Mouse (Mus musculus): ENCODE data around the gene Cpne8. TPM values are rescaled to one million over a fixed set of nuclear protein-coding genes. Genes with fewer than 3 reads are reported as not detected.
"Not testable (repeated sequence)": the region's sequence is repeated elsewhere in the genome, so short reads cannot be mapped to it uniquely, and the experiment has no call there.

Cpne8 gene
- polyA plus RNA-seq, 1 experiment from 2014 or later, result 11.6 TPM

DNA sequence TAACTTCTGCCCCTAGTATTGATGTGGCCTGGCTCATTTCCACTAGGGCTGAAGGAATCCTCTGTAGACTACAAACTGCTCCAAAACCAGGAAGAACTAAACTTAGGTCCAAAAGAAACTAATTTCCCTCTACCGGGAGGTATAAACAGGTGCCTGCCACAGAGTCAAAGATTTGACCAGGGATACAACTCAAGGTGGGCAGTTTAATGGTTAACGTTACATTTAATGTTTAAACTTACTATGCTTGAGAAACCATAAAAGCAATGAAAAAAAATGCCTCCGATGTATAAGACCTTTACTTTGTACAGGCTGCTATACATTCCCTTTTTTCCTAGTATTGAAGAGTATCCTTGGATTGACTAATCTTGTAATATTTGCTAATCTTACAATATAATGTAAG is 18.5 kb downstream of the Cpne8 start:
- H3K36me3 ChIP-seq, result no peaks in the 10 kb centered on the region
- no peak for ATAC-seq (ENCODE audit: low FRiP score)
- no peak overlapping the region for H3K9ac ChIP-seq
- no peaks in the 10 kb centered on the region for H3K27me3 ChIP-seq
- WGBS, result 95% methylated on average over 3 of the region's 3 CpGs
- H3K27ac ChIP-seq, result no peak overlapping the region
- H3K4me3 ChIP-seq, result no peak overlapping the region
- no peak overlapping the region for H3K4me2 ChIP-seq (replicated peaks)
- H3K9me3 ChIP-seq (replicated peaks), result no peaks in the 10 kb centered on the region
- no peaks in the 10 kb centered on the region for H3K4me1 ChIP-seq

DNA sequence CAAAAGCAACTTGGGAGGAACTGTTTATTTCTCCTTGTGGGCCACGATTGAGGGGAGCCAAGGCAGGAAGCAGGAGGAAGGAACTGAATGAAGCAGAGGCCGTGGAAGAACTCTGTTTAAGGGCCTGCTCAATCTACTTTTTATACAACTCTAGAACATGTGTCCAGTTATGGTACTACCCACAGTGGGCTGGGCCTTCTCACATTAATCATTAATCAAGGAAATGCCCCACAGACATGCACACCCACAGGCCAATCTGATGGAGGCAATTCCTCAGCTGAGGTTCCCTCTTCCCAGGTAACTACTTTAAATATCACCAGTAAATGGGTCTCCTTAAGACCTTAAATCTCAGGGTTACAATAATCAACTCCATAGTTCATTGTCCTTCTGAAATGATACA is 21.2 kb downstream of the Cpne8 start:
- Histone ChIP-seq H3K27me3 (no peaks in the 10 kb centered on the region), H3K36me3 (no peaks in the 10 kb centered on the region), H3K4me2 (replicated peaks) (no peak overlapping the region), H3K27ac (no peak overlapping the region), H3K4me1 (no peaks in the 10 kb centered on the region), H3K9ac (no peak overlapping the region), H3K4me3 (no peak overlapping the region), H3K9me3 (replicated peaks) (no peaks in the 10 kb centered on the region)
- ATAC-seq (ENCODE audit: low FRiP score), result no peak
- 74% methylated on average over 2 of the region's 2 CpGs for WGBS

GRCm38 (mm10) chr15:90656521-90656920 is 22.7 kb downstream of the Cpne8 start:
- no peaks in the 10 kb centered on the region for H3K9me3 ChIP-seq (replicated peaks)
- H3K9ac ChIP-seq, result no peak overlapping the region
- 82% methylated on average over 8 of the region's 8 CpGs for WGBS
- no peaks in the 10 kb centered on the region for H3K36me3 ChIP-seq
- no peak overlapping the region for H3K4me2 ChIP-seq (replicated peaks)
- ATAC-seq (ENCODE audit: low FRiP score), result no peak
- H3K27ac ChIP-seq, result no peak overlapping the region
- H3K4me1 ChIP-seq, result no peaks in the 10 kb centered on the region
- no peak overlapping the region for H3K4me3 ChIP-seq
- no peaks in the 10 kb centered on the region for H3K27me3 ChIP-seq

GRCm38 (mm10) chr15:90647011-90647577 is 32.1 kb downstream of the Cpne8 start:
- no peak overlapping the region for H3K27ac ChIP-seq
- no peaks in the 10 kb centered on the region for H3K27me3 ChIP-seq
- no peak for ATAC-seq (ENCODE audit: low FRiP score)
- no peaks in the 10 kb centered on the region for H3K4me1 ChIP-seq
- H3K9ac ChIP-seq, result no peak overlapping the region
- WGBS, result 82% methylated on average over 5 of the region's 5 CpGs
- no peak overlapping the region for H3K4me2 ChIP-seq (replicated peaks)
- no peaks in the 10 kb centered on the region for H3K36me3 ChIP-seq
- no peak overlapping the region for H3K4me3 ChIP-seq
- no peaks in the 10 kb centered on the region for H3K9me3 ChIP-seq (replicated peaks)

DNA sequence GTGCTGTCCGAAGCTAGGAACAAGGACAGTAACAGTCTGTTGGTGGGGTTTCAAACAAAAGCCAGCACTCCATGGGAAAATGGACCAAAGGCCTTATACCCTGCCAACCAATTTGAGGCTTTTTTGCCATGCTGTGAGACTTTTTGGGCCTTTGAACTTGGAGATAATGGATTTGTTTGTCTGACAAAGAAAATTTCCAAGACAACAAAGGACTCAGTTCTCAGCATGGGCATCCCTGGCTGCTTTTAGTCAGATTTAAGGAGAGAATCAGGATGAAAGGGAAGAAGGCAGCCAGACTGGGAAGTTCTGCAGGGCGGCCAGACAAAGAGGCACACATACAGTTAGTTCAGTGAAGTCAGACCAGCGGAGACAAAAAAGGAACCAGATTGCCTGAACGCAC is 32.9 kb downstream of the Cpne8 start:
- H3K4me1 ChIP-seq, result no peaks in the 10 kb centered on the region
- H3K27ac ChIP-seq, result 0 out of 2 replicates have a peak overlapping the region, but pooled peaks have one; percentile 7
- no peak overlapping the region for H3K4me3 ChIP-seq
- WGBS, result 46% methylated on average over 4 of the region's 4 CpGs
- H3K9me3 ChIP-seq (replicated peaks), result no peaks in the 10 kb centered on the region
- no peak overlapping the region for H3K9ac ChIP-seq
- ATAC-seq (ENCODE audit: low FRiP score), result no peak
- H3K4me2 ChIP-seq (replicated peaks), result no peak overlapping the region
- no peaks in the 10 kb centered on the region for H3K27me3 ChIP-seq
- H3K36me3 ChIP-seq, result no peaks in the 10 kb centered on the region

GRCm38 (mm10) chr15:90645828-90646227 is 33.4 kb downstream of the Cpne8 start:
- Histone ChIP-seq H3K4me3 (no peak overlapping the region), H3K27me3 (no peaks in the 10 kb centered on the region), H3K4me1 (no peaks in the 10 kb centered on the region), H3K36me3 (no peaks in the 10 kb centered on the region), H3K27ac (no peak overlapping the region), H3K4me2 (replicated peaks) (no peak overlapping the region), H3K9ac (no peak overlapping the region), H3K9me3 (replicated peaks) (no peaks in the 10 kb centered on the region)
- WGBS, result 87% methylated on average over 10 of the region's 10 CpGs
- ATAC-seq (ENCODE audit: low FRiP score), result no peak

- Histone ChIP-seq H3K4me2 (replicated peaks) (no peak overlapping the region), H3K4me3 (no peak overlapping the region), H3K36me3 (no peaks in the 10 kb centered on the region), H3K27me3 (no peaks in the 10 kb centered on the region), H3K9ac (no peak overlapping the region), H3K27ac (no peak overlapping the region), H3K9me3 (replicated peaks) (no peaks in the 10 kb centered on the region), H3K4me1 (no peaks in the 10 kb centered on the region)
- 79% methylated on average over 5 of the region's 5 CpGs for WGBS
- ATAC-seq (ENCODE audit: low FRiP score), result no peak
Observed at GRCm38 (mm10) chr15:90624201-90624600, 55.0 kb downstream of the Cpne8 start.

GRCm38 (mm10) chr15:90622005-90622404 is 57.2 kb downstream of the Cpne8 start:
- Histone ChIP-seq H3K9ac (no peak overlapping the region), H3K4me1 (no peaks in the 10 kb centered on the region), H3K9me3 (replicated peaks) (no peaks in the 10 kb centered on the region), H3K27me3 (no peaks in the 10 kb centered on the region), H3K27ac (no peak overlapping the region), H3K4me2 (replicated peaks) (no peak overlapping the region), H3K36me3 (no peaks in the 10 kb centered on the region), H3K4me3 (no peak overlapping the region)
- no peak for ATAC-seq (ENCODE audit: low FRiP score)
- 95% methylated on average over 3 of the region's 3 CpGs for WGBS

DNA sequence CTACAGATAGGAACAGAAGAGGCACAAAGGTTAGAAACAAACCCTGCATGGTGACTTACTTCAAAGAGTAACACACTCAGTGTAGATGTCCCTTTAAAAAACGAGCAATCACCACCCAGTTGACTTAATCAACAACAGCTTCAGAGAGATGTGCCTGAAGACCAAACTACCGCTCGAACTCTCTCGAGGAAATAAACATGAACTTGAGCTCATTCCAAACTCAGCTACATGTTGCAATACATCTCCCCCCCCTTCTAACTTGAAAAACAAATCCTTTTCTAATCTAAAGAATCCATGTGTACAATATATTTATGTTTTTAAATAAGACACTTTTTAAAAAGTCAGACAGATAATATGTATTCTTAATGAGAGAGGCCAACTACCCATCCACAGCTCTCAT is 59.5 kb downstream of the Cpne8 start:
- Histone ChIP-seq H3K4me1 (no peaks in the 10 kb centered on the region), H3K9me3 (replicated peaks) (no peaks in the 10 kb centered on the region), H3K4me3 (no peak overlapping the region), H3K4me2 (replicated peaks) (no peak overlapping the region), H3K27me3 (no peaks in the 10 kb centered on the region), H3K36me3 (no peaks in the 10 kb centered on the region), H3K9ac (no peak overlapping the region), H3K27ac (no peak overlapping the region)
- no peak for ATAC-seq (ENCODE audit: low FRiP score)
- WGBS, result 72% methylated on average over 4 of the region's 4 CpGs

- 77% methylated on average over 8 of the region's 8 CpGs for WGBS
Observed at GRCm38 (mm10) chr15:90616116-90616798, 63.0 kb downstream of the Cpne8 start.

DNA sequence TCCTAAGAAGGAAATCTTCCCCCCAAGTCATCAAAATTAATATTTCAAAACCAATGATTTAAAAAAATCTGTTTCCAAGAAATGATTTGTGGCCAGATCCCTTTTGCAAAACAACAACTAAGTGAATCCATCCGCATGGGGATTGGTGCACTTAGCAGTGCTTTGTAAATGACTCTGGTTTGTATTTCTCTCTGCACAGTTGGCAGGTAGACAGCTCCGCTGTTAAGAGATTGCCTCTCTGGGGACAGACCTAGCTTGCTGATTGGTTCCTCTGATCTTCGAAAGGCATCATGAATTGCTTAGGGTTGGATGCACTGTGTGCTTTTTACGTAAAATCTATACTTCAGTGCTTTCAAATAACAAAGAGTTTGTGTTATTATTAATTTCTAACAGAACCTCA is 68.5 kb downstream of the Cpne8 start:
- not testable (repeated sequence) for H3K4me1 ChIP-seq
- 74% methylated on average over 4 of the region's 4 CpGs for WGBS

More at GRCm38 (mm10) chr15:90616116-90616798, 63.0 kb downstream of the Cpne8 start:
- Histone ChIP-seq H3K27ac (no peak overlapping the region), H3K9ac (no peak overlapping the region), H3K27me3 (no peaks in the 10 kb centered on the region), H3K4me3 (no peak overlapping the region), H3K9me3 (replicated peaks) (no peaks in the 10 kb centered on the region), H3K4me1 (no peaks in the 10 kb centered on the region), H3K4me2 (replicated peaks) (no peak overlapping the region), H3K36me3 (no peaks in the 10 kb centered on the region)
- ATAC-seq (ENCODE audit: low FRiP score), result no peak

DNA sequence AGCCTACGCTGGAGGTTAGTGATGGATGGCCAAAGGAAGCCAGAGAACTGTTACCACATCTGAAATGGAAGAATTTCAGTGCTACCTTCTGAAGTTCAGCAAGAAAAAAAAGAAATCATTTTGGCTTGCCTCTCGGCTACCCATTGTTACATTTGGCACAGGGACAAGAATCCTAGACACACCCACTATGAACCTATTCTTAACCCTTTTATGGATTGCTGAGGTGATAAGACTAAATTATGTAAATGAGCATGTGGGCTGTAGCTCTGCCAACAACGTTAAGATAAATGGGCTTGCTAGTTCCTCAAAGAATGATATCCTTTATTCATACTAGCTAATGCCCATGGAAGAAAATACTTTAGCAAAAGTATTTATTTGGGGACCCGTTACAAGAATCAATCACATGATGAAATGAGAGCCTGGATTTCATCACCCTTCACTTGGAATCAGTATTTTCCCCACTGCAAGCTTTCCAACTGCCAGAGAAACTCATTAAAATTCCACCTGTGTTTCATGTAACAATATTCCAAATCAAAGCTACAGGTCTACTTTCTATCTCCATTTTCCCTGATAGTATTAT is 69.3 kb downstream of the Cpne8 start:
- Histone ChIP-seq H3K27ac (no peak overlapping the region), H3K36me3 (no peaks in the 10 kb centered on the region), H3K4me1 (no peaks in the 10 kb centered on the region), H3K27me3 (no peaks in the 10 kb centered on the region), H3K9me3 (replicated peaks) (no peaks in the 10 kb centered on the region), H3K4me3 (no peak overlapping the region), H3K9ac (no peak overlapping the region), H3K4me2 (replicated peaks) (no peak overlapping the region)
- ATAC-seq (ENCODE audit: low FRiP score), result no peak
- 56% methylated on average over 4 of the region's 4 CpGs for WGBS

More for the DNA sequence above, 68.5 kb downstream of the Cpne8 start:
- not testable (repeated sequence) for H3K9ac ChIP-seq; ATAC-seq (ENCODE audit: low FRiP score); H3K4me3 ChIP-seq; H3K4me2 ChIP-seq (replicated peaks); H3K27me3 ChIP-seq; H3K36me3 ChIP-seq; H3K9me3 ChIP-seq (replicated peaks); H3K27ac ChIP-seq

DNA sequence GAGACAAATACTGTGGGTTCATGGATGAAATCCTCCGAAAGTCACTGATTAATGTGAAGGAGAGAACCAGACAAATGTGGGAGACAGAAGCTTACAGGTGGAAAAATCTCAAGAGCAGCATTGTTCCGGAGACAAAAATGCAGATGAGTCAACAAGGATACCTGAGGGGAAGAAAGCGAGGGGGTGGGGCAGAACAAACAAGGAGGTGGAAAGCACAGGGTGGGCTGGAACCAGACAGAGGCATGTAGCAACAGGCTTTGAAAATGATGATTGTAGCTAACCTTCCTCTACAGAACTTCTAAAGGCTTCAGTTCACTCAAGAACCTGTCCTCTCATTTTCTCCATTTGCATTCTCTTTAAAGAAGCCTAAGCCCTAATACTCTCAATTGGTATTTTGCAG is 70.9 kb downstream of the Cpne8 start:
- H3K4me2 ChIP-seq (replicated peaks), result no peak overlapping the region
- WGBS, result 75% methylated on average over 3 of the region's 3 CpGs
- ATAC-seq (ENCODE audit: low FRiP score), result no peak

More for the DNA sequence above, 70.9 kb downstream of the Cpne8 start:
- Histone ChIP-seq H3K4me3 (no peak overlapping the region), H3K9ac (no peak overlapping the region), H3K27me3 (no peaks in the 10 kb centered on the region), H3K9me3 (replicated peaks) (no peaks in the 10 kb centered on the region), H3K27ac (no peak overlapping the region), H3K4me1 (no peaks in the 10 kb centered on the region), H3K36me3 (no peaks in the 10 kb centered on the region)

Measured in hindbrain, embryonic 12.5 days (tissue).